Mouse (Mus musculus) heart, postnatal 0 days (tissue): ENCODE measurements at regions not wholly inside any gene's neighbourhood (a gene's known extent, or its start where the extent isn't known, plus 50 kb on each side); places are given as distances from the start of the nearest gene placed in this dataset.

Source experiments
- CTCF ChIP-seq: IDR thresholded peaks from 2 replicates; pipeline ENCODE4 v1.5.1; 2016; ENCODE audit warnings: antibody characterized with exemption, control low read depth, low read depth
- EP300 ChIP-seq: IDR thresholded peaks from 2 replicates; pipeline ENCODE4 v1.6.1; 2016; ENCODE audit warnings: antibody characterized with exemption, low read depth

- no peak for TF ChIP-seq CTCF
- TF ChIP-seq EP300, result no peak
Observed at GRCm38 (mm10) chr2:64462466-64463114, 364.8 kb upstream of the Fign start.
